Mouse (Mus musculus): ENCODE results near the gene Uhrf1bp1l. TPM values are rescaled to one million over a fixed set of nuclear protein-coding genes. Genes with fewer than 3 reads are reported as not detected.

The Uhrf1bp1l gene
- polyA plus RNA-seq, 1 experiment from 2014 or later, result 34.9 TPM

DNA sequence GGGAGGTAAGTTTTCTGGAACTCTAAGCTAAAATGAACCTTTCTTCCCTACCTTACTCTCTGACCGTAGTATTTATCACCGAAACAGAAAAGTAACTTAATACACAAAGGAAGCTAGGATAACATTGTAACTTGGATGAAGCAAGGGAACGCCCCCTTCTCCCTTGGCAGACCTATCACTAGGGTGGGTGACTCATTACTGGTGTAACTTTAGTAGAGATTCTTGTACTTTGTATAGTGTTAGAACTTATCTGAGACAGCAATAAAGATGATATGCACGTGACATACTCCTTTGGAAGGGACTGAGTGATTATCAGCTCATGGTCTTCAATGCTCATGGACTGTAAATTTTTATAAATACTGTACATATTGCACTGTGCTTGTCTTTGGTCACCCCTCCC lies 123.4 kb downstream of the Uhrf1bp1l start:
- 54% methylated on average over 4 of the region's 4 CpGs for WGBS
- peaks cover 18% of the 10 kb centered on the region for H3K27me3 ChIP-seq
- H3K4me1 ChIP-seq, result peaks cover 6% of the 10 kb centered on the region
- no peaks in the 10 kb centered on the region for H3K36me3 ChIP-seq
- H3K9me3 ChIP-seq (replicated peaks), result no peaks in the 10 kb centered on the region
- no peak overlapping the region for H3K4me2 ChIP-seq
- no peak overlapping the region for H3K4me3 ChIP-seq (replicated peaks)
- H3K27ac ChIP-seq, result no peak overlapping the region
- H3K9ac ChIP-seq, result no peak overlapping the region
- 0 out of 2 replicates have a peak, but pooled peaks have one; percentile 30 for ATAC-seq (replicated peaks; ENCODE audit: low FRiP score)

DNA sequence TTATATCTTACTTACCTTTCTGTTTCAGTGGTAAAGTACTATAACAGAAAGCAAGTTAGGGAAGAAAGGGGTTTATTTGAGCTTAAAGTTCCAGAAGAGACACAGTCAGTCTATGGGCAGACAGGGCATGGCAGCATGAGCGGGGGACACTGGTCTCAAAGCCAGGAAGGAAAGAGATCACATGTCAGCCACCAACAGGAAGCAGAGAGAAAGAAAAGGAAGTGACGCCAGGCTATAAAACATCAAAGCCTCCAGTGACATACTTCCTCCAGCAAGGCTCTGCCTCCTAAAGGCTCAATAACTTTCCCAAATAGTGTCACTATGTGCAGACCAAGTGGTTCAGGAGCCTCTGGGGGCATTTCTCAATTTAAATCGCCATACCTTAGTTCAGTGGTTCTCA lies 124.0 kb downstream of the Uhrf1bp1l start:
- Histone ChIP-seq H3K27ac (no peak overlapping the region), H3K4me1 (peaks cover 13% of the 10 kb centered on the region), H3K36me3 (no peaks in the 10 kb centered on the region), H3K9me3 (replicated peaks) (no peaks in the 10 kb centered on the region), H3K9ac (no peak overlapping the region), H3K4me2 (no peak overlapping the region), H3K4me3 (replicated peaks) (no peak overlapping the region), H3K27me3 (peaks cover 24% of the 10 kb centered on the region)
- no peak for ATAC-seq (replicated peaks; ENCODE audit: low FRiP score)
- 81% methylated on average over 3 of the region's 3 CpGs for WGBS

Other genes starting within 250 kb of the Uhrf1bp1l start
- gene Nr1h4, start 211.4 kb upstream of the Uhrf1bp1l start, polyA plus RNA-seq (2015; fragmentation: Nextera tagmentation; extraction: Ambion mirVana), result 2.3 and 2.4 TPM in 2 replicates
- 0.70 and 1.2 TPM in 2 replicates for gene Slc17a8, start 123.7 kb upstream of the Uhrf1bp1l start, polyA plus RNA-seq (2015; fragmentation: Nextera tagmentation; extraction: Ambion mirVana)
- gene Scyl2, start 58.7 kb upstream of the Uhrf1bp1l start, polyA plus RNA-seq (2015; fragmentation: Nextera tagmentation; extraction: Ambion mirVana), result 7.9 and 8.1 TPM in 2 replicates
- gene Actr6, start 12.7 kb upstream of the Uhrf1bp1l start, polyA plus RNA-seq (2015; fragmentation: Nextera tagmentation; extraction: Ambion mirVana), result 33.4 and 35.3 TPM in 2 replicates
- gene Anks1b, start 128.5 kb downstream of the Uhrf1bp1l start, polyA plus RNA-seq (2015; fragmentation: Nextera tagmentation; extraction: Ambion mirVana), result 2.5 and 4.1 TPM in 2 replicates